Mouse (Mus musculus) lung, adult 2 months (tissue): ENCODE results near the gene Gp1bb. TPM values are rescaled to one million over a fixed set of nuclear protein-coding genes. Genes with fewer than 3 reads are reported as not detected.
A peak's percentile ranks its signal among the peaks of the same experiment; 100 is the strongest.

Source experiments
- DNase-seq: peaks from one replicate; pipeline ENCODE4 v3.0.0; 2022
- H3K4me1 ChIP-seq: fragments of 200-500 bp; 2 replicates; pipeline ENCODE4 v1.6.1; 2011; ENCODE audit warnings: low read length; ENCODE audit not compliant: control insufficient read depth, insufficient read depth
- H3K4me3 ChIP-seq: fragments of 200-500 bp; replicated peaks from 2 replicates; pipeline ENCODE3; 2011; ENCODE audit warnings: low read depth, mild to moderate bottlenecking, control low read depth, low read length; ENCODE audit errors: extremely low read depth
- CTCF ChIP-seq: fragments of 200-500 bp; IDR thresholded peaks from 2 replicates; pipeline ENCODE4 v1.5.1; 2011; ENCODE audit warnings: mild to moderate bottlenecking, low read length, control low read depth; ENCODE audit not compliant: insufficient read depth
- POLR2A ChIP-seq: fragments of 200-500 bp; IDR thresholded peaks from 2 replicates; pipeline ENCODE4 v1.6.1; 2011; ENCODE audit warnings: low read depth, mild to moderate bottlenecking, control low read depth, low read length, borderline replicate concordance; ENCODE audit errors: extremely low read depth
- WGBS: fragments of 180-500 bp; shearing (Covaris S2); methylation state at CpG from one replicate; pipeline ENCODE4 v1.1.7; 2018; 5-methylcytosine and 5-hydroxymethylcytosine counted together
- polyA plus RNA-seq: library from polyadenylated mRNA; depleted of rRNA; stranded (reverse); fragments of >200 nt; gene quantifications from 2 replicates; pipeline ENCODE4 v1.2.3, GENCODE M21; 2012

Gp1bb gene
- polyA plus RNA-seq, 1 experiment = 15.5 TPM

DNA sequence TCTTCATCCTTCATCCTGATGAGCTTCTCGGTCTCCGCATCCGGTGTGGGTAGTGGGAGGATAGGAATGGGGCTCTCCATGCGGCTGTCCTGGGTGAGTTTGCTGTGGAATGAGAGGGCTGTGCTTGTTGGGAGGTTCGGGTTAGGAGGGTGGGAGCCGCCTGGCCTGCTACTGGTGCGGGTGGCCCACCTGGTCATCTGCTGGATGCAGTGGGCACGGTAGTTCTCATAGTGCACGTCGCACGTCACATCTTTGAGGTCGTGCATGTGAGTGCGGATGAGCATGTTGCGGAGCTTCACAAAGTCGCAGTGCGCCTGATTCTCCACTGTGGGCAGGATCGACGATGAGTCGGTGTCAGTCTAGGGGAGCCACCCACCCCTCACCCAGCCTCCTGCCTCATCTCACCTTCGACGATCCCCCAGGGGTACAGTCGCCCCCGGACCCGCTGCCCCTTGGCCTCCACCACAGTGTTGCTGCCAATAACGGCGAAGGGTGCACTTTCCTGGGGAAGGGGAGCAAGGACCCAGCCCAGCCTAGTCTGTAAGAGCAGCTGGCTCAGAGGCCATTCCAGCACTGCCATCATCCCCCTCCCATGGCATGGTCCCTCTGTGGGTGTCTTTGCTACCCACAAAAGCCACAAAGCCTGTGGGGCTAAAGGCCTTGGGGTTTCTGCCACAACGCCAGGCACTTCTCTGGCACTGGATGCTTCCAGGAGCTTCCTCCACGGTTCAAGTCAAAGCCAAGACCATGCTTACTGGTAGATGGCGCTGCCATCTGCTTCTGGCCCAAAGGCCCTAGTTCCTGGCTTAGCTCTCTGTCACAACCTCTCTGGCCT, 930 bp upstream of the Gp1bb start:
- WGBS = 71% methylated on average over 29 of the region's 29 CpGs
- Histone ChIP-seq H3K4me1 (peaks cover 5% of the 10 kb centered on the region), H3K4me3 (no peak overlapping the region)
- TF ChIP-seq POLR2A = no peak
- no peak for TF ChIP-seq CTCF
- no peak for DNase-seq

DNA sequence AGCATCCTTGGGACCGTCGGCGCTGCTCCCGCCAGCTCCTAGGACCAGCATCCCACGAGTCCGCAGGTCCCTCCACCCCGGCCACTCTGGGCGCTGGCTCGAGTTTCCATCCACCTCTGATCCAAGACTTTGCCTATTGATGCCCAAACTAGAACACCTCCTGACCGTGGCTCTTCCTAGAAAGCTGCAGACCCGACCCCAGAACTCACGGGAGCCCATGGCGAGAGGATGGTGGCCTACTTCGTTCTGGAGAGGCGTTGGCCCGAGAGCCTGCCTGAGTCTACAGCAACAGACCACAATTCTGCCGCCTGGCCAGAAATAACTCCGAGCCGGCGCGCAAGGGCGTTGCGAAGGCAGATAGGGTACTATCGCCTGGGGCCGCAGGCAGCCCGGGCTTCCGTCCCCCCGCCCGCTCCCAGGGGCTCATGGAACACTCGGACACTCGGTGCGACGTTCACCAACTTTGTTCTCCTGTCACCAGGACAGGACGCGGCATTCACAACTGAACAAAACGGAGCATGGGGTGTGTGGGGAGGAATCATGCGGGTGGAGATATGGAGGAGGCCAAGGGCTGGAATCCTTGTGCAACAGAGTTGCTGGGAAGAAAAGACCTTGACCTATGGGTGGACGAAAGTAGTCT, 721 bp downstream of the Gp1bb start:
- DNase-seq = no peak
- Histone ChIP-seq H3K4me3 (no peak overlapping the region), H3K4me1 (peaks cover 8% of the 10 kb centered on the region)
- TF ChIP-seq CTCF (no peak), POLR2A (no peak)
- 15% methylated on average over 38 of the region's 38 CpGs for WGBS

DNA sequence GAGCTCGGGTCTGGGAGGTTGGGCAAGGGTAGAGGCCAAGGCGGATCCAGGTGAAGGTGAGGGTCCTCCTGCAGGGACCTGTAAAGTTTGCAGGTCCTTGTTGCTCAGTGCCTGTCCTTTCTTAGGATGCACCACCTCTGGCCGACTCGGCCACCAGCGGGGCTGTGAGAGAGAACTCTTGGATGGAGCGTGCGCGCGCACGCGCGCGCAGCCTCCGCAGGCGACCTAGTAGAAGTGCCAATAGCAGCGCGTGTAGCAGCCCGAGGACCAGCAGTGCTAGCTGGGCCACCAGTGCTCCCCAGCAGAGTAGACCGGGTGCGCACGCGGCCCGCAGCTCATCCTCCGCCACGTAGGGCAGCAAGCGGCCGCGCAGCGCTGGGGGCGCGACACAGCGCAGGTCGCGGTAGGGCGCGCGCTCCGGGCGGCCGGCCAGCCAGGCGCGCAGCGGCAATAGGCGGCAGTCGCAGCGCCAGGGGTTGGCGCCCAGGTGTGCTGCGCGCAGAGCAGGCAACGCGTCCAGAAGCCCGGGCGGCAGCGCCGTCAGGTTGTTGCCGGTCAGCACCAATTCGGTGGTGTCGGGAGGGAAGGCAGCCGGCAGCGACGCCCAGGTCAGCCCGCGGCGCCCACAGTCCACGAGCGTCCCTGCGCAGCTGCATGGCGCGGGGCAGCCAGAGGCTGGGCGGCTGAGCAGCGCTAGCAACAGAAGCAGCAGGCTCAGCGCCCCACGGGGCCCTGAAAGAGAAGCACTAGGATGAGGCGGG, 1.4 kb downstream of the Gp1bb start:
- Histone ChIP-seq H3K4me3 (peak overlapping the region; percentile 18), H3K4me1 (peaks cover 8% of the 10 kb centered on the region)
- 5% methylated on average over 74 of the region's 74 CpGs for WGBS
- DNase-seq = no peak
- TF ChIP-seq POLR2A = no peak
- no peak for TF ChIP-seq CTCF

DNA sequence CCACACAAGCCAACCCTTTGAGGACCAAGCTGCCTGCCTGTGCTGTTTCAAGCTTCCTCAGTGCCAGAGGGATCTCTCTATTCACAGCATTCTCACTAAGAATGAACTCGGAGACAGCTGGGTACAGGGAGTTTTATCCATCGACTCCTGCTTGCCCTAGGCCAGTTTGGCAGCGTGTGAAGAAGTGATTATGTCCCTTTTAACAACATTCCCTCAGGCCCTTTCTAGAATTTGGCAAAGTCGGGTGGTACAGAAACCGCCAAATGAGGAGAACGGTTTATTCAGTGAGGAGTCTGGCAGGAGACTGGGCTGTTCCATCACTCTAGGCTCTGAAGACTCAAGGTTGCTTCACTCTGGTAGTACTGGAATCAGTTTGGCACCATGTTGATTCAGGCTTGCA, 2.0 kb downstream of the Gp1bb start:
- DNase-seq = no peak
- Histone ChIP-seq H3K4me1 (peaks cover 8% of the 10 kb centered on the region), H3K4me3 (no peak overlapping the region)
- TF ChIP-seq CTCF = no peak
- TF ChIP-seq POLR2A = no peak
- WGBS = 69% methylated on average over 6 of the region's 6 CpGs

DNA sequence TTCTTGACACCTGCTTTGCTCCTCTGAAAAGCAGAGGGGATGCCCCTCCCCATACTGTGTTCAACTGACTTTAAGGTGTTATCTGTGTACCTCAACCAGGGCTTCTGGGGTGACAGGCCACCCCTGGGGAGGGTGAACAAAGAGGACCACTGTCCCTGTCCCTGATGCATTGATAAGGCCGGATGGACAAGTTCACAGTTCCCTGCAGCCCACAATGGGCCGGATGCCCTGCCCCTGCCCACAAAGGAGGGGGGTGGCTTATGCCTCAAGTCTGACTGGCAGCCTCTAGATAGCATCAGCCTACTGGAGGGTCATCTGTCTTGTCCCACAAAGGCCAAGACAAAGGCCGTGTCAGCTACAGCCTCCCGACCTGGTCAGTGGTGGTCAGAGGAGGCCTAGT, 3.1 kb downstream of the Gp1bb start:
- TF ChIP-seq CTCF (no peak), POLR2A (no peak)
- WGBS = 58% methylated on average over 4 of the region's 4 CpGs
- no peak overlapping the region for H3K4me3 ChIP-seq
- peaks cover 8% of the 10 kb centered on the region for H3K4me1 ChIP-seq
- DNase-seq = no peak

DNA sequence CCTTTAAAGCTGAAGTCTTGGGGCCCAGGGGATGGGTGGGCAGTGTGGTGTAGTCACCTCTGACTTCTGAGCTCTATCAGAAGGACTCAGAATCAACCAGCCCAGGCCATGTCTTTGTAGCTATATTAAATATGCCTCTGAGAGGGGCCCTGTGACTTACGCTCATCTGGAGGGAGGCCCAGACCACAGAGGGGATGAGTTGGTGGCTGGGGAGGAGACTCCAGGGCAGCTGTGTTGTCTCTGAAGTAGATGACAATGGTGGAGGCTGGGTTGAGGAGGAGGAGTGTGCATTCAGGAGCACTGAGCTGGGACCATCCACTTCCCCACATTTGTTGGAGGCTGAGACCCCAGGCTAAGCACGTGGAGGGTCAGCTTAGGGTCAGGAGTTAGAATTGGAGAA, 3.9 kb downstream of the Gp1bb start:
- Histone ChIP-seq H3K4me1 (peaks cover 8% of the 10 kb centered on the region), H3K4me3 (no peak overlapping the region)
- no peak for DNase-seq
- WGBS = 62% methylated on average over 2 of the region's 2 CpGs
- TF ChIP-seq CTCF (no peak), POLR2A (no peak)

DNA sequence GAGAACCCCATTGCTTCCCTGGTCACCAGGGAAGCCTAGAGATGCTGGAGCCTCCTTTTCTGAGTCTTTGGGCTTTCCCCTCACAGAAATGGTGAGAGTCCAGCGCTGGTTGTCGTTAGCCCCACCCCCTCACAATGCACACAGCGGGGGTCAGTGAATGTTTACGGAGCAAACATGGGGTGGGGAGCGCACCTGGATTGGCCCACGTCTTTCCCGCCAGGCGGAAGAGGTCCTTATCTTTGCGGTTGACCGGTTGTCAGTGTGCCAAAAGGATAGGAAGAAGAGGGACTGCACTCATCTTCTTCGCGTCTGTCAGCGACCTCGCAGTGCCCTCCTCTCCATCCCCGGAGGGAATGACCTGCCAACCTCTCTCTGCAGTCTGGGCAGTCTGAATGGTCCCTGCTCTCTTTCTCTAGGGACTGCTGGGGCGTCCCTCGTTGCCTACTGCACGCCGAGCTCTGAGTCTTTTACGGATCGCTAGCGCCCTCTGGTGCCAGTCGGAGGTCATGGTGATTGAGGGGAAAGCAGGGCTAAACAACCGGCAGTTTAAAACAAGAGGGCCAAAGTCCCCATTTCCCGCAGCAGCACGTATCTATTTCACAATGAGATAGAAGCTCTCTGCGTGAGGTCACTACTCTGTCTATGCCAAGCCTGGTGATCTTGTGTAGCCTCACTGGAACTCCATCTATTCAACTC, 4.7 kb downstream of the Gp1bb start:
- 3% methylated on average over 27 of the region's 27 CpGs for WGBS
- peak; percentile 89 for DNase-seq
- Histone ChIP-seq H3K4me1 (peaks cover 8% of the 10 kb centered on the region), H3K4me3 (no peak overlapping the region)
- TF ChIP-seq CTCF (peak; percentile 95), POLR2A (no peak)

DNA sequence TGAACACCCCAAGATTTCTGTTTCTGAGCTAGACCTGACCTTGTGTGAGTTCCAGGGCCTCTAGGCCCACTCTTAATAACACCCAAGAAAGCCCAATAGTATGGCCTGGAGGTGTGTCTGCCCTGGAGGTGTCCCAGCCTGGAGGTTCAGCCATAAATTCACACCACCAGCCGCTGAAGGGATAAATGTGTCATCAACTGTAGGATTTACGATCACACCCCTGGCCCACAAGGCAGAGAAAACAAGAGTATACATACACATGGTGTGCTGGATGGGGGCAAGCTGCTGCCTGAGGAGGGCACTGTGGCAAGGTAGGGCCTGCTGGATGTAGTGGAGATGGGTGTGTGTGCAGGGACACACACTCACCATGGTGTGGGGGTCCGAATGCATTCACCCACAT, 8.9 kb downstream of the Gp1bb start:
- TF ChIP-seq CTCF (no peak), POLR2A (no peak)
- no peak for DNase-seq
- H3K4me1 ChIP-seq = 0 out of 2 replicates have a peak, but pooled peaks cover 3% of the 10 kb centered on the region
- no peak overlapping the region for H3K4me3 ChIP-seq
- WGBS = 89% methylated on average over 3 of the region's 3 CpGs

DNA sequence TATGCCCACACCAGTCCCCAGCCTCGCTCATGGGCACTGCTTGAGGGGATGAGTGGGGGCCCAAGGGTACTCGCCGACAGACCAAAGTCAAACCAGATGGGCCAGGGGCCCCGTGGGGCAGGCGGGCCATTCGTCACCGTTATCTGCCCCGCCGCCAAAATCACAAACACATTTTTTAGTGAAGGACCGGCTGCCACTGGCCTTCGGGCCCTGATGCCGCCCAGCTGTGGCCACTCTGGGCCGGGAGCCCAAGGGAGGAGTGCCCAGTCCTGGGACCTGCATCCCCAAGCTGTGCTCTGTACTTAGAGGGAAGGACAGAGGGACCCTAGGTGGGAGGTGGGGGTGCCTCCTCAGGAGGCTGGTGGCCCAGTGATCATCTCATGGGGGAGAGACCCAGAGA, 10.5 kb downstream of the Gp1bb start:
- 62% methylated on average over 13 of the region's 13 CpGs for WGBS

More for the DNA sequence above, 10.5 kb downstream of the Gp1bb start:
- Histone ChIP-seq H3K4me3 (no peak overlapping the region), H3K4me1 (no peaks in the 10 kb centered on the region)
- no peak for TF ChIP-seq CTCF
- TF ChIP-seq POLR2A = no peak
- no peak for DNase-seq
